Mouse (Mus musculus): ENCODE results near the gene Iglon5. TPM values are rescaled to one million over a fixed set of nuclear protein-coding genes. Genes with fewer than 3 reads are reported as not detected.

Iglon5 gene
- total RNA-seq, 1 experiment from 2014 or later = 2.1 TPM

DNA sequence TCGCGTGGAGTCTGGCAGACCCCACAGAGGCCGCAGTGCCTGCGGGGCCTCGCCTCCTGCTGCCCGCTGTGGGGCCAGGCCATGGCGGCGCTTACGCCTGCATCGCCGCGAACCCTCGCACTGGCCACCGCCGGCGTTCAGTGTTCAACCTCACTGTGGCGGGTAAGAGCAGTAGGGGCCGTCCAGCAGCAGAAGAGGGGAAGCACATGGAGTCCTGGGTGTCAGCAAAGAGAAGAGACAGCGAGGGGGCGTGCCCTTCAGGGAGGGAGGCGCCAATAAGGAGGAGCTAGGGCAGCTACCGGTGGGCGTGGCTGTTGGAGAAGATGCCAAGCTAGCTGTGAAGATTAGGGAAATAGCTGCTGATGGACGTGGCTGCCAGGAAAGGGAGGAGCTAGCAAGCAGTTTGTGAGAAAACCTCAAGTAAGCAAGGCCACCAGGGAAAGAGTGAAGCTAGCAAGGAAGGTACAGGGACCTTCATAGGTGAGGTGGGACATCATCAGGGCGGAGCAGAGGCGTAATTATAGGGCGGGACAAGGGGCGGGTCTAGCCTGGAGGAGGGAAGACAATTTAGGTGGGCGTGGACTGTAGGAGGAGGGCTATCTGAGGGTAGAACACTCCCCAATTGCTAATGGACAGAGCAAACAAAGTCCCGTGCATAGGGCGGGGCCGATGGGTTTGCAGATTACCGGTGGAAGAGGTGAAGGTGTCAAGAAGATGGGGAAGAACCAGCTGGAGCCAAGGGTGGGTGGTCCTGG lies 24.4 kb downstream of the Iglon5 start:
- peak; percentile 86 for DNase-seq

DNA sequence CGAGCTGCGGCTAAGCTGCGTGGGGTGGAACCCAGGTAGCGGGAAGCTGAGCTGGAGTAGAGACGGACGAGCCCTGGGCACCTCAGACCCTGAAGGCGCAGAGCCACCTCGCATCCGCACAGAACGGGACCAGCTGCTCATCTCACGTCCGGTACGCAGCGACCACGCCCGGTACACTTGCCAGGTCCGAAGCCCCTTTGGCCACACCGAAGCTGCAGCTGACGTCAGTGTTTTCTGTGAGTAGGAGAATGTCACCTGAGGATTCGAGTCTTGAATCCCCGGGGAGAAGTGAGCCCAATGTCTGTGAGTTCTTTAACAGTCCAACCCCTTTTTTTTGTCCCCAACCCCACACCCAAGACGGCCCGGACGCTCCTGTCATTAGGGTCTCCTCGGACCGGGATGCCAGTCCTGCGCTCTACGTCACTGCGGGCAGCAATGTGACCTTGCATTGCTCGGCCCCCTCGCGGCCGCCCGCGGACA lies 25.0 kb downstream of the Iglon5 start:
- no peak for DNase-seq

DNA sequence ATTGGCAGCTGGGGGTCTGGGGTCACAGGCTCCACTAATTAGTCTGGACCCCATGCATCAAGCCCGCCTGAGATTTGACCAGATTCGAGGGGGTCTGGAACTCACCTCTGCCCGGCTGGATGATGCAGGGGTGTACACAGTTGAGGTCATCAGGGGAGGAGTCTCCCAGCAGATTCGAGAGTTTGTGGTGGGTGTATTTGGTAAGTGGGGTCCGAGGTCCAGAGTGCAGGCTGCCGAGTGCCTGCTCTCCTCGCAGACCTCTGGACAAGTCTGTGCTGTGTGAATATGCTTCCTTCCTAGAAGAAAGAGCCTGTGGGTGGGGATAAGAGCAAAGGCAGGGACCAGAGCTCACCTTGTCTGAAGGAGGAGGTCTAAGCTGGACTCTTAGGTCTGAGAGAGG lies 25.9 kb downstream of the Iglon5 start:
- DNase-seq = no peak

DNA sequence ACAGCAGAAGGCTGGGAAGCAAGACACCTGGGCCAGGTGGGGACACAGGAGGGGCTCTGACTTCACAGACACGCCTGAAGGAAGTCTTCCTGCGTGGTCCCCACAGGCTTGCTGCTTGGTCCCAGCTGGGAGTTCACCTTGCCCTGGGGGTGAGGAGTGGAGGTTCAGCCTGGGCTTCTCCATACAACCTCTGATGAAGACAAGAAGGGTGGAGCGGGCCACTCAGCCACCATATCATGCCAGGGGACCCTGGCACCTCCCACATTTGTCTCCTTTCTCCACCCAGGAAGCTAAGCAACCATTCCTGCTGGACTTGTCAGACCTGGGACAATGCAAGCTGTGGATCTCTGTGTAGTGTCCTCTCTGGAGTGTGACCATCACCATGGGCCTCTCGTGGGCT lies 27.0 kb downstream of the Iglon5 start, which contains the start of gene Vsig10l:
TSS of gene Vsig10l (plus strand) at position 301 of the 400 bp plus-strand sequence.
- no peak for DNase-seq

DNA sequence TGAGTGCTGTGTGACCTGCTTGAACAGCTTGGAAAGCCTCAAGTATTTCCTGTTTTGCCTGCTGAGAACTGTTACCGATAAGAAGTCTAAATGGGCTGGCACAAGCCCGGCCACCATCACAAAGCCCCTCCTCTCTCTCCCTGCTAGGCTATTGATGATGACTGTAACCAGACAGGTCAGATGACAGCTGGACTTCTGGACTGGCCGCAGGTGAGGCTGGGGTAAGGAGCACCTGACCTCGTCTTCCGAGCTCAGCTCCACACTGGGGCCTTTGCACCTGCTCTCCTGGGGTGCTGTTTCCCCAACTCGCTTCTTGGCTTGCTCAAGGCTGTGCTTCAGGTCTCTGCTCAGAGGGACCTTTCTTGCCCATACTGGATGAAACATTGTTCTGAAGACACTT lies 35.5 kb downstream of the Iglon5 start:
- DNase-seq = no peak

DNA sequence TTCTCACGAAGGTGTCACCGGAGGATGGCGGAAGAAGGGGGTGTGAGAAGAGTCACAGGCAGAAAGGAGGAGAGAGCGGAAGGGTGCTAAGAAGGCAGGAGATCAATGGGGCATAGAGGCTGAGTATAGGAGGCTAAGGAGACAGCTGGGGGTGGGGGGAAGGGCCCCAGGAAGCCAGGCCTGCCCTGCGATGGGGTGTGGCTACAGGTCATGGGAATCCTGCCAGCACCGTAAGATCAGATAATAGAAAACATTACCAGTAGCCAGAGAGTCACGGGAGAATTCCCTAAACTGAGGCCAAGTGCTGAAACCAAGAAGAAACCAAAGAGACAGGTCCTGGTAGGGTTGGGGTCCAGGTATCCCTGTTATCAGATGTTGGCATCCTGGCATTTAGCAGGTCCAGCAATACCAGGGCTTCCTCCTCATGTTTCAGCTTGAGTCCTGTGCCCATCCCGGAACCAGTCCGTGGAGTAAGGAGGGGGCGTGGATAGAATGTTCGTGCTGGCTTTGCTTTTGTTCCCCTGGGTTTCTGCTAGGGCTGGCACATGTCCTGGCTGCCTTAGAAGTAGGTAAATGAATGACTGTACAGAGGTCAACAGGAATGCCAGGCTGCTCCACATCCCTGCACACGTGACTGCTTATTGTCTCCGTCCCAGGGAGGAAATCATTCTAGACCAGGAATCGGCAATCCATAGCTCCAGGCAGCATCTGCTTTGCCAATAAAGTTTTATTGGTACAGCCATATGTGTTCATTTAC lies 36.1 kb downstream of the Iglon5 start:
- DNase-seq = no peak

DNA sequence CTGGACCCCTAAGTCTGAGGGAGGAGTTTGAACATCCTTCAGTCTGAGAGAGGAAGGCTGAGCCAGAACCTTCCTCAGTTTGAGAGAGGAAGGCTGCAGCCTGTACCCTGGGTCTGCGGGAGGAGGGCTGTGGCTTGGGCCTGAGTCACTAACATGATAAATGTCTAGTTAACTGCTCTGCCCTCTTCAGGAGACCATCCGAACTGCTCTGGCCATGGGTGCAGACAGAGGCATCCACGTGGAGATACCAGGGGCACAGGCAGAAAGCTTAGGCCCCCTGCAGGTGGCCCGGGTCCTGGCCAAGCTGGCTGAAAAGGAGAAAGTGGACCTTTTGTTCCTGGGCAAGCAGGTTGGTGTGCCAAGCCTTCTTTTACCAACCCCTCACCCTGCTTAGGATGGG lies 37.3 kb downstream of the Iglon5 start:
- peak; percentile 43 for DNase-seq

DNA sequence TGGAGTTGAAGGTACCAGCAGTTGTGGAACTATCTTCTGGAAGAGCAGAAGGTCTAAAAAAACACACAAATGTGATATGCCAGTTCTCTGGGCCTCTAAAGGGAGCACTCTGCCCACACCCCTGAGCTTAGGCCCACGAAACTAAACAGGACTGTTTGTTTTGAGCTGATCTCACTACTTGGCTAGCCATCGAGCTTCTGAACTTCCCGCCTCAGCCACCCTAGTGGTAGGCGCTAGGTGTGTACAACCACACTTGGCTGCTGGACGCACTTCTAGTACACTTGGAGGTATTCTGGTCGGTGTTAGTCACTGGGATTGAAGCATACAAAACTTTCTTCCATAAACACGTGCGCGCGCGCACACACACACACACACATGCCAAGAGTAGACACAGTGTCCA lies 38.1 kb downstream of the Iglon5 start:
- DNase-seq = no peak

DNA sequence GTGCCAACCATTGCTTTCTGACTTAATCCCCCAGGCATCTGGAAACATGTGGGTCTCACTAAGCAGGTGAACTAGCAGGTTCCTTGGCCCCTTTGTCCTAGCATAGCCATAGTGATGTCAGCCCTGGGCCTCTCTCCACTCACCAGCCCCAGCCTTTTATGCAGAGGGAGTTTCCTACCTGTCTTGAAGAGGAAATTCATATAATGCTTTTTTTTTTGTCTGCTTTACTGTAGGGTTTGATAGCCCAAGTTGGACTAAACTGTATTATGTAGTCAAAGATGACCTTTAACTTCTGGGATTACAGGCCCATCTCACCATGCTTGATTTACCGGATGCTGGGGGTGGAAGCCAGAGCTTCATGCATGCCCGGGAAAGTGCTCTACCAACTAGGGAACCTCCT lies 40.1 kb downstream of the Iglon5 start:
- no peak for DNase-seq

DNA sequence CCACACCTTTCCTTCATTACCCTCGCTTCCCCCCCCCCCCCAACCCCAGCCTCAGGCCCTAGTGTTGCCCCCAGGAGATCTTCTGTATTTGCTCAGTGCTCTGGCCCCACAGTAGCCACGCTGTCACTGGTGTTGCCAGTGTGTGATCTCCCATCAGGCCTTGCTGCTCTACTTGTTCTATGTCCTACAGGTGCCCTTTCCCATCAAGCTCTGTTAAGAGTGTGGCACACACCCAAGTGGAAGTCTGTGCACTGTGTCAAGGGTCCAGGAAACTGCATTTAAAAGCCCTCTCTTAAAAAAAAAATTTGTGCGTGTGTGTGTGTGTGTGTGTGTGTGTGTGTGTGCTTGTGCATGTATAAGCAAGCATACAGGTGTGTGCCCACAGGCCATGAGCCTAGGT lies 41.6 kb downstream of the Iglon5 start:
- no peak for DNase-seq

DNA sequence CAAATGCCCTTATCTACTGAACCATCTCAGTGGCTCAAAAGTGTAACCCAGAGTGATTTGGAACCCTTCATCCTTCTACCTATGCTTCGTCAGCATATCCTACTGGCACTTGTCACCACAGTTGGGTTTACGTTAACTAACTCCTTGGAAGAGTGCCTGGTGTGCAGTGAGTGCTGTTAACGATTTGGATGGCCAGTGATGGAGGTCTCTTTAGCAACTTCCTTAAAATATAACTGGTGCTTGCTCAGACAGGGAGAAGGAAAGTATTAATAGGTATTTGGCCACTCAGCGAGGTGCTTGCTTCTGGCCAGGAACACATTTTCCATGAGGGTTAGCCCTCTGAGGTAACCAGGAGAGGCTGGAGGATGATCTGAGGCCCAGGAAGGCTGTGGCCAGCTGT lies 42.1 kb downstream of the Iglon5 start:
- DNase-seq = no peak

DNA sequence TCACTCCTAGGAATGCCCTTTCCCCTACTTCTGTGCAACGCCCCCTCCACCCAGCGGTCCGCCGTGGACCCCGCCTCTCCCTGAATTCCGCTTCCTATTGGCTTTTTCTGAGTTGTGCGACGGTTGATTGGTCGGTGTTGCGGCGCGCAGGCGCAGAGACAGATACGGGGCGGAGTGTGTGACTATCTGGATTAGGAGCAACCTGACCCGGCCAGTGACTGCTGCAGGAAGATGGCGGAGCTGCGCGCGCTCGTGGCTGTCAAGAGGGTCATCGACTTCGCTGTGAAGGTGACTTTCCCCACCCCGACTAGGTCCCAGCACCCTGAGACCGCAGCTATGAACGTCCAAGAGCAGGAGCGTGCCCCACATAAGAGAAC lies 46.0 kb downstream of the Iglon5 start, which contains the start of the genes Etfb and Gm45233:
TSS of gene Etfb (plus strand) at position 167 of the 377 bp plus-strand sequence.
TSS of gene Gm45233 (plus strand) at position 212 of the 377 bp plus-strand sequence.
- peak; percentile 93 for DNase-seq

DNA sequence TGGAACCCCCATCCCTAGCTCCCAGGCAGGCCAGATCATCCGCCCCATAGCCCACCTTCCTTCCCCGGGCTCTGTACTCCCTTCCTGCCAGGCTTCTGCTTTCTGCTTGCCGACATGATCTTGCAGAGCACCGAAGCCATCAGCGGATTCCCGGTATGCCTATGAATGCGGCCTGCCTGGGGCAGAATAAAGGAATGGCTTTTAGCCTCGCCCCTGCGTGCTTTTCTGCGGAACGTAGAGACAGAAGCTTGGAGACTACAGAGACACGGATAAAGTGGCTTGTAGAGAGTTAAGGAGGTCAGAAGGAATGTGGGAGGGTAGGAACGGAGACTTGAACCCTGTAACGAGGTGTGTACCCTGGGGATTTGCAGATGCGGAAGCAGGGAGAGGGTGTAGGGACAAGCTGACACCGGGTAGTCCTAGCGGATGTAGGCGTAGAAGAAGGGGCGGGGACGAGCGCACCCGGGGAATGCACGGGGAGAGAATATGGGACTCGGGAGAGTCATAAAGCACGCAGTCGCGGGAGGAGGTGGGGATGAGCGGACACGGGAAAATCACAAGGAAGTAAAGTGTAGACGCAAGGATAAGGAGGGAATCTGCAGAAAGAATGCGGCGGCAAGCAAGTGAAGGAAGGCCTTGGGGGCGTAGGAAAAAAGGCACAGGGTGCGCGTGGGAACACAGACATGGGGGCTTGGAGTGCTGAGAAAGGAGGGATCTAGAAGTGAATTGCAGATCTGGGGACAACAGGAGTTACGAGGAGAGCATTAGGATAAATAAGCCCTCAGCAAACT lies 46.6 kb downstream of the Iglon5 start:
- DNase-seq = peak; percentile 83

DNA sequence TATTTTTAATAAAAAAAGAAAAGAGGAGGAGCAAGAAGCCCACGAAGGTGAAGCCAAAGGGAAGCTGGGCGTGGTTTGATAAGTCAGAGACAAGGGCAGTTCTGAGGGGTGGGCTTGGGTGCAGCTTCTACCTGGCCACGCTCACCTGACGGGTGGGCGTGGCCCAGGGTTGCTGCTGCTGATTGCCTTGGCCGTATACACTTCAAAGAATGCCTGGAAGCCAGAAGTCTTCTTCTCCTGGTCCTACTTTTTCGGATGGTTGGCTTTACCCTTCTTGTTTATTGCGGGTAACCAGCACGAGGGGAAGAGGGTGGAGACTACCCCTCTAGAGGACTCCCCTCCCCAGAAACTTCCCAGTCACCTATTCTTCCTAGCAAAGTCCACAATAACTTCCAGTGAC lies 47.2 kb downstream of the Iglon5 start:
- DNase-seq = no peak

DNA sequence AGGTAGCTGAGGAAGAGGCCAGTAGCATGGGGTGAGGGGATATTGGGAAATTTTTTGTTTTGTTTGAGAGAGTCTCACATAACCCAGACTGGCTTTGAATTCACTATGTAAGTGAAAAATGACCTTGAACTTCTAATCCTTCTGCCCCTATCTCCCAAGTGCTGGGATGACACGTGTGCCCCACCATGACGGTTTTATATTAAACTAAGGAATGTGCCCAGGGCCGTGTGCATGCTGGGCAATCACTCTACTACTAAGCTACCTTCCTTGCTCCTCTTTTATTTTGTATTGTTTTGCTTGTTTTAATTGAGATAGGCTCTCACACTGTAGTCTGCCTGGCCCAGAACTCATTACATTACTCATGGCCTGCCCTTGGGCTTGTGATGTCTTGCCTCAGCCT lies 48.8 kb downstream of the Iglon5 start:
- DNase-seq = no peak

DNA sequence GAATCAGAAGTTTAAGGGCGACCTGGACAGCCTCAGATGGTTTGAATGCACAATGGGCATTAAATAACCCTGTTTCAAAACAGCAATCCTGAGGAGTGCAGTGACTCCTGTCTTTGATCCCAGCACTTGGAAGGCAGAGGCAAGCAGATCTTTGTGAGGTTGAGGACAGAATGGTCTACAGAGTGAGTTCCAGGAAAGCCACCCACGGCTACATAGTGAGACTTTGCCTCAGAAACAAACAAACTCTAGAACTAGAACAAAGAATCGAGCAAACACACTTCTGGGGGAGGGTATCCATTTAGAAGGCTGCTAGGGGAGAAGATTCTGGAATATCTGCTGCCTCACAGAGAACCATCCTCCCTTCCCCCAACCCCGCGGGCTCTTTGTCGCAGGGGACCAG lies 49.4 kb downstream of the Iglon5 start, which contains the start of gene Cldnd2:
TSS of gene Cldnd2 (plus strand) at position 301 of the 400 bp plus-strand sequence.
- no peak for DNase-seq

DNA sequence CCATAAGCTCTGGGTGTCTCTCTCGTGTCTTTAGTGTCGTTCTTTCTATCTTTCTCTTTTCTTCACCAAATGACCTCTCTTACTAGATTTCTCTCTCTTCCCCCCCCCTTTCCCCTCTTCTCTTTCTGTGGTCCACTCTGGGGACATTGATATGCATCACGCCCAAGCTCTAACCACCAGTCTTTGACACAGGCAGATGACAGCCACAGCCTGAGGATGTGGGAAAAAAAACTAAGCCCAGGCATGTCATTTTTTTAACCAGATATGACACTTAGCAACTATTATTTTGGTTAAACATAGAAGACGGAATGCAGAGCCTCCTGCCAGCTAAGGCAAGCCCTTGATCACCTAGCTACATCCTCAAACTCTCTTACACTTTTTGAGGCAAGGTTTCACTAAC lies 51.3 kb downstream of the Iglon5 start:
- DNase-seq = no peak

DNA sequence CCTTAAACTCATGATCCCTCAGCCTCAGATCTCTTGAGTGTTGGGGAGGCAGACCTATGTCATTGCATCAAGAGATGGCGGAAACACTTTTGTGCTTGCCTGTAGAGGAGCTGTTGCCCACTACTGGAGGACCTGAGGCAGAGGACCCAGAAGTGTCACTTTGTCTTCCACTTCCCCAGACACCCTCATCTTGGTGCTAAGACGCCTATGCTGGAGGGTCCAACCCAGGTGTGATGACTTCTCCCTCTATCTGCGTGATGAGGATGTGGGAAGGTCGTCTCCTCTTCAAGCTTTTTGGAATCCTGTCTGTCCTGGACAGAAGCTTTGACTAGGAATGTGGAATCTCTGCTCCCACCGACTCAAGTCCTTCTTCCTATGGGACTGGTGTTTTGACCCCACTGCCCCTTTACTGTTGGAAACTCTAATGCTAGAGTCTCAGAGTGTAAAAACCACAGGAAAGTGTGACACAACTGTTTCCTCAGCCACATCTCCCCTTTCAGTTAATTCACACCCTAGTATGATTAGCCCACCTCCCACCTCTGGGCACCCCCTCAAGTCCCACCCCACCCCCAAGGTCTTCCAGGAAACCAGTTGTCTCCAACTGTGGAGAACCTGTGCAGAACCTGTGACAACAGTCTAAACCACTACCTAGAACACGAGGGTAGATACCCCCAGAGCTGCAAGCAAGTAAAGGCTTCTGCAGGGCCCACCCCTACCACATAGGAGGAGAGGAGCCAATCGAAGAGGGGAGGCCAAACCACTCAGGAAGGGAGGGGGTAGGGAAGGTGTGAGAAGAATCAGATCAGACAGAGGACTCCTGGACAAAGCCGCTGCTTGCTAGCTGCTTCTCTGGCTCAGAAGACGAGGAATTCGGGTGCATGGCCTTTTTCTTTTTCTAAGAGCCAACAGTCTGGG lies 53.3 kb downstream of the Iglon5 start, which contains the start of gene Nkg7:
TSS of gene Nkg7 (plus strand) at position 733 of the 915 bp plus-strand sequence.
- no peak for DNase-seq

DNA sequence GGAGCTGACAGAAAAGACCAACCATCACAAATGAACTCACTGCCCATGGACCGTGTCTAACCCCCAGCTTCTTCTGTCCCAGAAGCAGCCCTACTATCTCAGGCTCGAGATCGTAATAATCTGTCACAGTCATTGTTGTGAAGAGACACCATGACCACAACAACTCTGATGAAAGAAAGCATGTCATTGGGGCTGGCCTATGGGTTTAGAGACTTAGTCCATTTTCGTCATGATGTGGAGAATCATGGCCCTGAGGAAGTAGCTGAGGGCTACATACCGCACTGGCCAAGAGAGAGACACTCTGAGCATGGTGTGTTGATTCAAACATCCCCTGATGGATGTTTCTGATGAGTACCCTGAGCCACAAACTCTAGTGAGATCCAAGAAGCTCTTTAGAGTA lies 55.2 kb downstream of the Iglon5 start:
- DNase-seq = no peak

DNA sequence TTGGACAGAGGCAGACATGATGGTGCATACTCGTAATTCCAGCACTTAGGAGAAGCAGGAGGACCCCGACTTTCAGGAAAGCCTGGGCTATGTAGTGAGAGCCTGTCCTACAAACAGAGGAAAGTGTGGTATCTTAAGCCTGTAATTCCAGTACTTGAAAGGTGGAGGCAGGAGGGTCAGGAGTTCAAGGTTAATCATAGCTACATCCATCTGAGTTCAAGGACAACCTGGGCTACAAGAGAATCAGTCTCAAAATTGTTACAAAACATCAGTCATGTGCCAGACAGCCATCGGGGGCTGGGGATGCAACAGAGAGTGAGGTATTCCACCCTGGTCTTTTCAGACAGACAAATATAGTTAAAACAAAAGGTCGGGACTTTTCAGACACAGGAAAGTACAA lies 57.0 kb downstream of the Iglon5 start:
- DNase-seq = no peak

DNA sequence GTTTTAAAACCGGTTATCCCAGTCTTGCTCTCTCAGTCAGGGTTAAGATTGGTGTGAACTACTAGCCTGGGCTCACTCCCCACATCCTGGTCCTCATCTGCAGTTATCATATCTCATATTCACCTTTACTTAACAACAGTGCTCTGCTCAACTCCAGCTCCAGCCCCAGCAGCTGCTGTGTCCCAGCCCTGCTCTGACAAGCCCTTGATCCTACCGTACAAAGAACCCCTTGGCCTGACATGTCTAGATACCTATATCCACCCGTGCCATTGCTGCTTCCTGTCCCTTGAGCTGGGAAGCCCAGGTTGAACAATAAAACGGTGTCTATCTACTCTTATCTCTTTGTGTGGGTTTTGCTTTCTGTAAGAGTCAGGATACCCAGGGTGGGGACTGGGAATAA lies 60.4 kb downstream of the Iglon5 start:
- no peak for DNase-seq

Data from adrenal gland, postnatal 25 days (tissue).